Mouse (Mus musculus) hindbrain, embryonic 10.5 days (tissue): ENCODE results near the gene Meis2. TPM values are rescaled to one million over a fixed set of nuclear protein-coding genes. Genes with fewer than 3 reads are reported as not detected.

ENCODE experiments used
- DNase-seq: peaks from one replicate; pipeline ENCODE4 v3.0.0-alpha.2; 2017; ENCODE audit warnings: low spot score
- H3K27ac ChIP-seq: fragments of 300-500 bp; sonication (generic); 2 replicates; pipeline ENCODE4 v1.5.1; 2016; ENCODE audit warnings: mild to moderate bottlenecking, moderate library complexity
- H3K27me3 ChIP-seq: fragments of 300-500 bp; sonication (generic); 2 replicates; pipeline ENCODE4 v1.6.1; 2016; ENCODE audit warnings: mild to moderate bottlenecking; ENCODE audit not compliant: poor library complexity, insufficient read depth, severe bottlenecking
- H3K36me3 ChIP-seq: fragments of 300-500 bp; sonication (generic); 2 replicates; pipeline ENCODE4 v1.6.1; 2016; ENCODE audit warnings: mild to moderate bottlenecking, moderate library complexity
- H3K4me1 ChIP-seq: fragments of 300-500 bp; sonication (generic); replicated peaks from 2 replicates; pipeline ENCODE4 v1.6.1; 2016; ENCODE audit warnings: mild to moderate bottlenecking
- H3K4me3 ChIP-seq: fragments of 300-500 bp; sonication (generic); 2 replicates; pipeline ENCODE4 v1.5.1; 2016; ENCODE audit warnings: mild to moderate bottlenecking, moderate library complexity
- H3K9me3 ChIP-seq: fragments of 300-500 bp; sonication (generic); 2 replicates; pipeline ENCODE4 v1.6.1; 2016; ENCODE audit warnings: mild to moderate bottlenecking, moderate library complexity
- WGBS: fragments of 180-500 bp; shearing (Covaris S2); methylation state at CpG from one replicate; pipeline ENCODE4 v1.1.7; 2016; 5-methylcytosine and 5-hydroxymethylcytosine counted together
- polyA plus RNA-seq: library from polyadenylated mRNA; unstranded; fragments of >200 nt; fragmentation: Nextera tagmentation; extraction: Ambion mirVana; gene quantifications from 2 replicates; pipeline ENCODE4 v1.2.1, GENCODE M21; 2016

Gene Meis2
- polyA plus RNA-seq, 1 experiment from 2014 or later: 91.1 TPM

DNA sequence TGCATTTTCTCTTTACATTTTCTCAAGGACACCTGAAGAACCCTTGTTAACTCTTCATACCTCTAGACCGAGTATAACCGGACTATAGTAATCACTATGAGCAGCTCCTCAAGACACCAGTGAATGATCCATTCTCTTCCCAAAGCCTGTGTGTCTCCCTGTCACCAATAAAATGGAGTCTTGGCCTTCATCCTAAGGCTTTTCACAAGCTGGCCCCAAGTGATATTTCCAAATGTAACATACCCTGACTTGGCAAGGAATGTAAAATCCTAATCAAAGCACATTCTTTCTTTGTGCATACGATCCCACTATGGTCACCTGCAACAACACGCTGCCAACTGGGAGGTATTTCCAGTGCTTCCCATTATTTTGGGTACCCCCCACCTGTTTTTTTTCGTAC, 125.8 kb downstream of the Meis2 start:
- Histone ChIP-seq H3K4me1 (no peaks in the 10 kb centered on the region), H3K4me3 (no peak overlapping the region), H3K27ac (no peak overlapping the region), H3K36me3 (peaks cover 25% of the 10 kb centered on the region), H3K9me3 (no peaks in the 10 kb centered on the region), H3K27me3 (no peaks in the 10 kb centered on the region)
- 96% methylated on average over 5 of the region's 5 CpGs for WGBS
- DNase-seq: no peak

DNA sequence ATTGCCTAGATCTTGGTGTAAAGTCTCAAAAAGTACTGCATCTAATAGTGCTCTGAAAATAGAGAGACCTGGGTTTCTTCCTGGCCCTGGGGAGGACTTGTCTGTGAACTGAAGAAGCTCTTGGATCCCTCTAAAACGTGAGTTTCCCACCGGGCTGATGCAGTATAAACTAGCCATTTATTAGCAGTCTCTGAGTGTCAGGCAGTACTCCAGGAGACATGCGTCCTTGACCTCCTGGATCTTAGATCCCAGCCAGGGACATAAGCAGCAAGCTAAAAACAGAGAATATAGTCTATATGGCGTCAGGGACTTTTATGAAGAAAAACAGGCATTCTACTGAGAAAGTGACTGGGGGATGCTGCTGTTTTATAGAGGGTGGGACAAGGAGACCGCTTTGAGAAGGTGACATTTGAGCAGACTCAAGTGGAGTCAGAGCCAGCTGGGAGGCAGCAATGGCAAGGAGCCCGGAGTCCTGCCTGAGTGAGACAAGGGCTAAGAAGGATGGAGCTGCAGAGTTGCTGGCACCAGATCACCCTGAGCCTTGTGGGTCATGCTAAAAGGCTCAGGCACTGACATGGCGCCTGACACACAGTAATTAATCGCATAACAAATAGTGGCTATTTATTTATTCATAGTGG, 126.6 kb downstream of the Meis2 start:
- H3K27ac ChIP-seq: no peak overlapping the region
- 90% methylated on average over 8 of the region's 8 CpGs for WGBS
- no peak overlapping the region for H3K4me3 ChIP-seq
- peaks cover 23% of the 10 kb centered on the region for H3K36me3 ChIP-seq
- DNase-seq: no peak
- H3K27me3 ChIP-seq: no peaks in the 10 kb centered on the region
- H3K9me3 ChIP-seq: no peaks in the 10 kb centered on the region
- H3K4me1 ChIP-seq: no peaks in the 10 kb centered on the region

DNA sequence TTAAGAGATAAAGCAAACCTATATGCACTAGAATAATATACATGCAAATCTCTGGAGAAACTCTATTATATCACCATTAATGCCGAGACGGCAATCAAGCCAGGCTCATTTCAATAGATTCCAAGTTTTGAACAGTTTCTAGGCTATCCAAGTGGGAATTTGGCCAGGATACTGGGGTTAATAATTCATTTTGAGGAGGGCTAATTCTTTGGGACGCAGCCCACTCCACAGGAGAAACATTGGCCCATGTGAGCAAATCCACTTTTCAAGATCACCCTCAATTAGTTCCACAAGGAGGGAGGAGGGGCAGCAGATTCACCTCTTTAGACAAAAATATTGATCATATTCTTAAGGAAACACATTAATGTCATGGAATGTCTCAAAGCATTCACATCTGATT, 127.3 kb downstream of the Meis2 start:
- no peak overlapping the region for H3K27ac ChIP-seq
- H3K27me3 ChIP-seq: no peaks in the 10 kb centered on the region
- 92% methylated on average over 3 of the region's 3 CpGs for WGBS
- H3K4me3 ChIP-seq: no peak overlapping the region
- H3K36me3 ChIP-seq: peaks cover 23% of the 10 kb centered on the region
- no peaks in the 10 kb centered on the region for H3K4me1 ChIP-seq
- H3K9me3 ChIP-seq: no peaks in the 10 kb centered on the region
- no peak for DNase-seq

DNA sequence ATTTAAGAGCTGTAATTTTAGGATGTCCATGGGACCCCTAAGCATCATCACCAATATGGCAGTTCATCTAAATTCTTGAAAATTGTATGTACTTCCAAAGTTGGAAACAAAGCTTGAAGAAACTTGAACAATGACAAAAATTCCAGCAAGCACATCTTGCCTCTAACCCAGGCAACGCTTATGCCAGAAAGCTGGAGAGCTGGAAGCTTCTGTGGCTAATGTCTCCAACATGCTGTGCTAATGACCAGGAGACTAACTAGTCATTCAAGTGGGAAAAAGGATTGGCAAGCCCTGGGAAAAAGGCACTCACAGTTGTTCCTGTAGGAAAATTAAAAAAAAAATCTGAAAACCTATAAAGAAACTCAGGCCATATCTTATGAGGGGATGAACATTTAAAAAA, 127.7 kb downstream of the Meis2 start:
- H3K4me1 ChIP-seq: no peaks in the 10 kb centered on the region
- H3K4me3 ChIP-seq: no peak overlapping the region
- no peak for DNase-seq
- H3K36me3 ChIP-seq: peaks cover 23% of the 10 kb centered on the region
- 89% methylated on average over 1 of the region's 1 CpGs for WGBS
- H3K27me3 ChIP-seq: no peaks in the 10 kb centered on the region
- H3K27ac ChIP-seq: no peak overlapping the region
- no peaks in the 10 kb centered on the region for H3K9me3 ChIP-seq

DNA sequence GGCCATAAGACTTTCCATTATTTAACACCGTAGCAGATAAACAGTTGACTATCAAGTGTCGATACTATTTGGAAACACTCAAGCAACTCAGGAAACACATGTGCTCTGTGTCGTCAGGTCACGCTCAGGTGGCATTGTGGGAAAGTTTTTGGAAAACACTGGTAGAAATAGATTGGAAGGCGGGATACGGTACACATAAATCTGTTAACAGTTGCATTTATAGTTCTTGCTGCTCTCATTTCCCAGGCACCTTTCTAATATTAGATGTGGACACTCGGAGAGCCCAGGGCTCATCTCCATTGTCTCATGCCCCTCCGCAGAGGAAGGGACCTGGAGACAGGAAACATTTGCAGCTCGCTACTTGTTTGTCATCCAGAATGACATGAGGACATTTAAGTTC, 128.9 kb downstream of the Meis2 start:
- peaks cover 21% of the 10 kb centered on the region for H3K36me3 ChIP-seq
- DNase-seq: no peak
- 93% methylated on average over 9 of the region's 9 CpGs for WGBS
- no peaks in the 10 kb centered on the region for H3K9me3 ChIP-seq
- no peak overlapping the region for H3K4me3 ChIP-seq
- H3K4me1 ChIP-seq: no peaks in the 10 kb centered on the region
- no peaks in the 10 kb centered on the region for H3K27me3 ChIP-seq
- H3K27ac ChIP-seq: no peak overlapping the region

DNA sequence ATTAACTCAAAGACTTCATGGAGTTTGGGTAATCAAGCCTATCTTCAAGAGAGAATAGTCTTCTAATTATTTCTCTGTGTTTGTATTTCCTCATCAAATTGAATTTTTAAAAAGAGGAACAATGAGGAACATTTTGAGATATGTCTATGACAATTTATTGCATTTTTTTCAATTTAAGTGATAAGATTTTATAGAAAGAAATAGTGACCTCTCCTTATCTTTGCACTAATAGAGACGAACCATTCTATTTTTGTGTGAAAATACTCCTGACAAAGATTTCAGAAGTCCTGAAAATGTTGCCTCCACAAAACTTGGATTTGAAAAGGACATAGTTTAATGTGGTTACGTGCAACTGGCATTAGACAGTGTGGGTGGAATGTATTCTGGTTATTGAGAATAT, 131.3 kb downstream of the Meis2 start:
- H3K4me1 ChIP-seq: no peaks in the 10 kb centered on the region
- H3K27ac ChIP-seq: no peak overlapping the region
- WGBS: 95% methylated on average over 2 of the region's 2 CpGs
- H3K27me3 ChIP-seq: no peaks in the 10 kb centered on the region
- H3K9me3 ChIP-seq: no peaks in the 10 kb centered on the region
- no peak overlapping the region for H3K4me3 ChIP-seq
- DNase-seq: no peak
- 0 out of 2 replicates have a peak, but pooled peaks cover 4% of the 10 kb centered on the region for H3K36me3 ChIP-seq

DNA sequence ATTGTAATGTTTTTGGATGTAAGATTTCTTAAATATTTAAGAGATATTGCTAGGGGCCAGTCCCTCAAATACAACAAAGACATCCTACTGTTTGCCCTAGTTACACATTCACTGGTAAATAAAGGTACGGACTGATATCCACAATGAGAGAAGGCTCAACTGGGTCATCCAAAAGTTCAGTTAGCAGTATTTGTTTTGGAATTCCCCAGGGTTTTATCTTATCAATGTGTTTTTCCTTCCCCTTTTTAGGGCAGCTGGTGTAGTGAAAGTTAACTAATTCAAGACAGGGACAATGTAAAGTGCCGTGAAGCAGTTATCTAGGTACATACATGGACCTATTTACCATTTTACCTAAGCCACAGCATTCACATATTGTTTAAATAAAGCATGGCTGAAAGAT, 132.4 kb downstream of the Meis2 start:
- Histone ChIP-seq H3K4me3 (no peak overlapping the region), H3K9me3 (no peaks in the 10 kb centered on the region), H3K36me3 (no peaks in the 10 kb centered on the region), H3K27ac (no peak overlapping the region), H3K4me1 (no peaks in the 10 kb centered on the region), H3K27me3 (no peaks in the 10 kb centered on the region)
- 64% methylated on average over 2 of the region's 2 CpGs for WGBS
- DNase-seq: no peak

DNA sequence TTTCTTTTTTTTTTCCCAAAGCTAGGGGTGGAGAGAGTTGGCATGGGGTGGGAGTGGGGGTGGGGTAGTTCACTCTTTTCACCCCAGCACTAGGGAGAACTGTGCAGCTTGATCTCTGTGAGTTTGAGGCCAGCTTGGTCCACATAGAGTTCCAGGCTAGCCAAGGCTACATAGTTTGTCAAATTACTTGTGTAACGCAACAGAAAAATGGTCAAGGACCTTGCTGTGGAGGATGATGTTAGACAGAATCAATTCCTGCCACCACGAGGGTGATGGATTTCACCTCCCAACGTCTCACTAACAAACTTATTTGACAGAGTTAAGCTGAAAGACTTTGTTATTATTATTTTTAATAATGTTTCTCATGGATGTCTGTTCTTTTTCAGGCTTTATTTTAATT, 139.9 kb downstream of the Meis2 start:
- H3K4me3 ChIP-seq: no peak overlapping the region
- peaks cover 5% of the 10 kb centered on the region for H3K36me3 ChIP-seq
- H3K4me1 ChIP-seq: peaks cover 36% of the 10 kb centered on the region
- no peaks in the 10 kb centered on the region for H3K27me3 ChIP-seq
- WGBS: 89% methylated on average over 3 of the region's 3 CpGs
- no peak for DNase-seq
- no peak overlapping the region for H3K27ac ChIP-seq
- no peaks in the 10 kb centered on the region for H3K9me3 ChIP-seq

DNA sequence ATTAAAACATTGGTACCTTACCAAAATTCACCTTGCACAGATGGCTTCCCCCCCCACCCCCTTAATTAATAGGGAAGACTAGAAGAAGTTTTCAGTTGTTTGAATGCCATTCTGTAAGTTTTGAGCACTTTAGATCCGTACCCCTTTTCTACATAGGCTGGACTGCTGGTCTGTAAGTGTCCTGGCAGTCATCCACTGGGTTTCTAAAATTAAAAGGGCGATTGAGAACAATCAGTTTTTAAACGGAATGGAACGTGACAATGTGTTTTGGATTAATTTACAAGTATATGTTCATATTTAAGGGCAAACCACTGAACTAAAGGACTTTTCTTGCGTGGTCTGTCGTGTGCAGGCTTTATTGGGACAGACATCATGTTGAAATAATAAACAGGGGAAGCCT, 141.2 kb downstream of the Meis2 start:
- no peak for DNase-seq
- H3K27me3 ChIP-seq: no peaks in the 10 kb centered on the region
- 87% methylated on average over 6 of the region's 6 CpGs for WGBS

DNA sequence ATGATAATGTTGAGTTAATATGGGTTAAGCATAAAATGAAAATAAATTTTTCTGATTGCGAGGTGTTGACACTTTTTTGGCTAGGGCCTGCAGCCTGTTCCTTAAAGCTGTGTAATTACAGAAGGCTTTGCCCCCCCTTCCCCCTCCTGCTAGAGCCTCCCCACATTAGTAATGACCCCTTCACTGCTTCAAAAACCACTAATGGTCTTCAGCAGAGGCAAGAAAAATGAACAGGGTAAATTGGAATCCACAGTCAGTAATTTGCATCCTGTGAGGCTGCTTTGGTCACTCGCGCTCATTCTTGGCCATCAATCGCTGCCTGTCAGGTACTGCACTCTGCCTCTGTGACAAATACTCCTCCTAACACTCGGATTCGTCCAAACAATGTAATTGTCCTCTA, 142.4 kb downstream of the Meis2 start:
- no peak overlapping the region for H3K4me3 ChIP-seq
- no peak overlapping the region for H3K27ac ChIP-seq
- H3K9me3 ChIP-seq: no peaks in the 10 kb centered on the region
- no peaks in the 10 kb centered on the region for H3K27me3 ChIP-seq
- peaks cover 40% of the 10 kb centered on the region for H3K4me1 ChIP-seq
- 45% methylated on average over 6 of the region's 6 CpGs for WGBS
- no peak for DNase-seq
- H3K36me3 ChIP-seq: peaks cover 23% of the 10 kb centered on the region

More for the DNA sequence above, 141.2 kb downstream of the Meis2 start:
- Histone ChIP-seq H3K9me3 (no peaks in the 10 kb centered on the region), H3K36me3 (peaks cover 10% of the 10 kb centered on the region), H3K4me3 (no peak overlapping the region), H3K4me1 (peaks cover 40% of the 10 kb centered on the region), H3K27ac (no peak overlapping the region)

DNA sequence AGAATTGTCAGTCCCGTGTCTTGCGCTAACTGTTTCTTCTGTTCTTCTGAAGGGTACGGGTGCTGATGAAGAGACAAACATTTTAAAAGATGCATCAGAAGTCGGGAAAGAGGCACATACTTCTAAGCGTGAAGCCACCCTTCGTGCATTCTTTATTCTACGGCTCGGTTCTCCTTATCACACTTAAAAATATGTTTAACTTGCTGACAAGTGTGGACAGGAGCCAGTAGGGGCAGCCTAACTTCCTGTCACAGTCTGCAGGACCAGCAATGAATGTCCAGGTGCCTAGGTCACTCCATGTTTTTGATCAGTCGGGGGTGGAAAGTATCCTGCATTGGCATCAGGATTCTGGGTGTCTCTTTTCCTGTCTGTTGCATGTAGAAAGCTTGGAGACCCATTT, 144.0 kb downstream of the Meis2 start:
- Histone ChIP-seq H3K27me3 (no peaks in the 10 kb centered on the region), H3K4me1 (peaks cover 44% of the 10 kb centered on the region), H3K36me3 (peaks cover 30% of the 10 kb centered on the region), H3K27ac (no peak overlapping the region), H3K9me3 (no peaks in the 10 kb centered on the region), H3K4me3 (no peak overlapping the region)
- no peak for DNase-seq
- 88% methylated on average over 9 of the region's 9 CpGs for WGBS

DNA sequence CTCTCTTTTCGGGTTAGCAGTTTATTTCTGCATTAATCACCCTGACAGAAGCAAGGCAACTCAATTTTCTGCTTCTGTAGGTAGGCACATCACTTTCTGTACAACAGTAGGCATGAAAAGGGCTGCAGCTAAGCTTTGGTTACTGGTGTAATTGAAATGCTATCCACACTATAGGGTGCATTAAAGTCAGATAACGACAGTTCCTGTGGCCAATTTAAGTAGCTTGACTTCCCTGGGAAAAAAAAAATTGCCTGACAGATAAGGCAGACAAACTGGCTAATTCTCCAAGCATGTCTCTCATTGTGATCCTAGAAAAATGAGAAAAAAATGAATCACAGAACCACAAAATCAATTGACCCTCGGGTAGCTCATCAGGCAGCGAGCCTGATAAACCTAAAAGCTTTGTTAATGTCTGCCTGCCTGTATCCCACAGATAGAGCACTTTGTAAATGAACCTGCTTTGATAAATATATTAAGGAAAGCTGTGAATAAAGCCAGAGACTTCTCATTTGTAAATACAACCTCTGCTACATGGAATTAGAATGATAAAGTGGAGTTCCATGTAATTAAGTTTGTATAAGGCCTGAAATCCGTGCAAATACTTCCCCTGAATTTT, 145.2 kb downstream of the Meis2 start:
- WGBS: 77% methylated on average over 5 of the region's 5 CpGs
- DNase-seq: no peak
- Histone ChIP-seq H3K36me3 (peaks cover 30% of the 10 kb centered on the region), H3K4me1 (peaks cover 56% of the 10 kb centered on the region), H3K9me3 (no peaks in the 10 kb centered on the region), H3K27ac (no peak overlapping the region), H3K4me3 (no peak overlapping the region), H3K27me3 (no peaks in the 10 kb centered on the region)

DNA sequence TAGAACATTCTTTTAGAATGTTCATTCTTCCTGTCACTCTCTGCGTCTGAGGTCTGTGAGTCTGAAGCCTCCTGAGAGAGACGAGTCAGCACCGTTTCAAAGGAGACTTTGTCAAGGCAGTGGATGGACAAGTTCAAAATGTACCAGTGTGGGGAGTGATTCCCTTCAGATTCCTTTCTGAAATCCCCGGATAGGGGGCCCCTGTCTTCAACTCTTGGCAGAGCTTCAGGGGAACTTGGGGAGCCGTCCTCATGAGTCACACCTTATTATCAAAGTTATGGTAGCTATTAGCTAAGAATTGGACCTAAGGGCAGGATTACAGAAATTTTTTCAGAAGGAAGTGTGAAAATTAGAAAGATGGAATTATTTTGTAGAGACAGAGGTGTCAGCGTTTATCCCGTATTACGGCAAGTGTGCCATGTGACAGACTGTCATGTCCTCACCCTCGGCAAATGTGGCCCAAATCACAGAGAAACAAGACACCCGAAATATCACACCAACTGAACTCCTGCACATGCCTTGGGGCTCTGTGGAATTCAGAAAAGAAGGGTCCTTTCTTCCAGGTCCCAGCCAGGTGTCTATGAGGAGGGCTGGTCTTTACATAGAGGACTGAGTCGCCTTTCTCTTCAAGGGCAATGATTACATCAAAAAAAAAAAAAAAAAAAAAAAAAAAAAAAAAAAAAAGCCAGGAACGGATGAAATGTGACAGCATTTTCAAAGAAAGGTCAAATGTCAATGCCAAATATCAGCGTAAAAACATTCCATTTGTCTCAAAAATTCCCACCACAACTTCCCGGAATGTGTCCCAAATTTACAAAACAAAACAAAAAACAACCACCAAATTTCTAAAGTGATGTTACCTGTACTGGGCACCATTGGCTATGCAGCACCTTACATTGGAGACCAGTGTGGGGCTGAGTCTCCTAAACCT, 146.2 kb downstream of the Meis2 start:
- peaks cover 30% of the 10 kb centered on the region for H3K36me3 ChIP-seq
- H3K9me3 ChIP-seq: no peaks in the 10 kb centered on the region
- no peak overlapping the region for H3K27ac ChIP-seq
- 79% methylated on average over 14 of the region's 14 CpGs for WGBS
- H3K4me3 ChIP-seq: no peak overlapping the region
- peaks cover 55% of the 10 kb centered on the region for H3K4me1 ChIP-seq
- no peaks in the 10 kb centered on the region for H3K27me3 ChIP-seq
- no peak for DNase-seq
